Mouse (Mus musculus) CD4-positive, CD25-positive, alpha-beta regulatory T cell, adult 9 weeks (primary cell): Measurements from ENCODE around the gene Myoz1. TPM values are rescaled to one million over a fixed set of nuclear protein-coding genes. Genes with fewer than 3 reads are reported as not detected.

ENCODE experiments used
- polyA plus RNA-seq: library from polyadenylated mRNA; unstranded; fragments of 100-300 nt; shearing (Covaris generic); gene quantifications from one replicate; pipeline ENCODE4 v1.2.1, GENCODE M21; 2017

Myoz1 gene
- polyA plus RNA-seq: not detected

GRCm38 (mm10) chr14:20656361-20656760 lies at the start of gene Myoz1:
Gene Myoz1, minus strand, starts transcription at chr14:20656540.

GRCm38 (mm10) chr14:20702741-20703381 lies 46.5 kb upstream of the Myoz1 start, which contains the start of gene Chchd1:
Gene Chchd1, plus strand, starts transcription at chr14:20703006.

DNA sequence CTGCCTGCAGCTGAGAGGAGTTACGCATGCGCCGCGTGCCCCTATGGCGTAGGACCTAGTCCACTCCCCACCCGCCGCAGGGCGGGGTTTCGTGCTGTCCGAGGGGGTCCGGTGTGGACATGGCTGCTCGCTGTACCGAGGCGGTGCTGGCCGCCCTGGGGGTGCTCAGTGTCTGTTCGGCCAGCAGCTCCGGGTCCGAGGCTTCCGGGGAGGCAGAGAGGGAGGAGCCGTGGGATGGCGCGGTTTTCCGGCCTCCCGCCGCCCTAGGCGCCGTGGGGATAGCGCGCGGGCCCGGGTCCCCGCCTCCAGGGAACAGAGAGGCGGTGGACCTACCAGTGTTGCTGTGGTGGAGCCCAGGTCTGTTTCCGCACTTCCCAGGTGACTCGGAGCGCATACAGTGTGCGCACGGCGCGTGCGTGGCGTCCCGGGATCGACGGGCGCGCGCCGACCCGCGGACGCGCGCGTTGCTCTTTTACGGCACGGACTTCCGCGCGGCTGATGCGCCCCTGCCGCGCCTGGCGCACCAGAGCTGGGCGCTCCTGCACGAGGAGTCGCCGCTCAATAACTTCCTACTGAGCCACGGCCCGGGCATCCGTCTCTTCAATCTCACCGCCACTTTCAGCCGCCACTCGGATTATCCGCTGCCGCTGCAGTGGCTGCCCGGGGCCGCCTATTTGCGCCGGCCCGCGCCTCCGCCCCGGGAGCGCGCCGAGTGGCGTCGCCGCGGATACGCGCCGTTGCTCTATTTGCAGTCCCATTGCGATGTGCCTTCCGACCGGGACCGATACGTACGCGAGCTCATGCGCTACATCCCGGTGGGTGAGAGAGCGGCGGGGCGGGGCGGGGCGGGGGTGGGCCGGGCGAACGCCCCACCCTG lies 38.8 kb upstream of the Myoz1 start, which contains the start of gene Fut11:
Fut11 (plus strand) TSS at position 85 of the 877 bp plus-strand sequence.

GRCm38 (mm10) chr14:20674064-20674833 lies 17.9 kb upstream of the Myoz1 start, which contains the start of gene Sec24c:
Gene Sec24c, plus strand, starts transcription at chr14:20674308.

GRCm38 (mm10) chr14:20668154-20668810 lies 11.9 kb upstream of the Myoz1 start, which contains the start of gene Synpo2l:
Gene Synpo2l, minus strand, starts transcription at chr14:20668354.

GRCm38 (mm10) chr14:20640644-20641437 lies 15.5 kb downstream of the Myoz1 start, which contains the start of gene Usp54:
Gene Usp54, minus strand, starts transcription at chr14:20641063.

Other genes with a start within 250 kb of the Myoz1 start
- gene Cfap70, start 204.3 kb downstream of the Myoz1 start, polyA plus RNA-seq: not detected
- gene Anxa7, start 176.4 kb downstream of the Myoz1 start, polyA plus RNA-seq: 53.7 TPM
- 1.1 TPM for gene Mss51, start 159.6 kb downstream of the Myoz1 start, polyA plus RNA-seq
- 13.9 TPM for gene Ppp3cb, start 110.0 kb downstream of the Myoz1 start, polyA plus RNA-seq
- 3.7 TPM for gene Usp54, start 15.5 kb downstream of the Myoz1 start, polyA plus RNA-seq
- not detected for gene Synpo2l, start 11.8 kb upstream of the Myoz1 start, polyA plus RNA-seq
- 330 TPM for gene Sec24c, start 17.8 kb upstream of the Myoz1 start, polyA plus RNA-seq
- 4.7 TPM for gene Fut11, start 38.4 kb upstream of the Myoz1 start, polyA plus RNA-seq
- 146 TPM for gene Chchd1, start 46.5 kb upstream of the Myoz1 start, polyA plus RNA-seq
- gene Zswim8, start 51.0 kb upstream of the Myoz1 start, polyA plus RNA-seq: 17.0 TPM
- gene Ndst2, start 78.0 kb upstream of the Myoz1 start, polyA plus RNA-seq: 8.3 TPM
- gene Camk2g, start 137.5 kb upstream of the Myoz1 start, polyA plus RNA-seq: 7.1 TPM
- not detected for gene Plau, start 180.1 kb upstream of the Myoz1 start, polyA plus RNA-seq